Mouse (Mus musculus): Measurements from ENCODE around the gene Gzf1. TPM values are rescaled to one million over a fixed set of nuclear protein-coding genes. Genes with fewer than 3 reads are reported as not detected.

Gzf1 gene
- total and polyA plus RNA-seq, 3 experiments = 8.0 to 24.0 (median 22.0) TPM

DNA sequence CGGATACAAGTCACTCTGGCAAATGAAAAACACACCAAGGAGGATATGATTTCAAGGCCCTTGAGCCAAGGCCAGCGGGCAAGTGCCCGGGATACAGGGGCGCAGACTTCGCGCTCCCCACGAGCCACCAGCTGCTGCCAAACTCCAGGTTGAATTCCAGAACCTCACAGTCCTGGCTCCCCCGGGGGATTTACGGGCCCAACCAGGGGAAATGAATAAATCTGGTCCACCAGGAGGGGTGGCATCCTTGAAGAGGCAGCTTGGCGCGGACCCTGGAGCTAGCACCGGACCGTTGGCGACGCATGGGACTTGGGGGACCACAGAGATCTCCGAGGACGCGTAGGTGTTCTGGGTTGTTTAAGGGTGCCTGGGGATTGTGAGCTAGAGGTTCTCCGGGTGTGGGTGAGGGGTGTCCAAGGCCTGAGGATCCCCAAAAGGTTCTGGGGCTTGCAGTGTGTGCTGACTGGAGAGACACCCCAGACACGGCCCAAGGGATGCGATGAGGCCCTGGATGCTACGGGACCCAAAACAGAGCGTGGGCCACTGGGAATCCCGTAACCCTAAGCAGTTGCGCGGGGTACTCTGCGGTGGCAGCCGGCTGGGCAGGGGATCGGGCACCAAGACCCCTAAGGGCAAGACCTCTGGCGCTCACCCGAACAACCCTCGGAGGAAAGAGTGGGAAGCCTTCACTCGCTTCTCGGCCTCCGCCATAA is 50.9 kb downstream of the Gzf1 start:
- intact Hi-C loops (cut with DNase I) = loop anchor here (5.0 kb wide), 1 partner anchor 49 kb away; the partner anchor contains the start of gene Gzf1
- DNase-seq = peak; percentile 17 to 54
- peak overlapping the region; percentile 90 for H3K4me3 ChIP-seq
- WGBS = 1% methylated on average over 35 of the region's 35 CpGs
- H3K27ac ChIP-seq = peak overlapping the region; percentile 84
- H3K27me3 ChIP-seq (ENCODE audit: control insufficient read depth, insufficient read depth, low read length) = no peaks in the 10 kb centered on the region
- H3K36me3 ChIP-seq (ENCODE audit: control insufficient read depth, insufficient read depth, low read length) = peaks cover 2% of the 10 kb centered on the region
- peak overlapping the region; percentile 72 for H3K9ac ChIP-seq (ENCODE audit: low read depth, low read length)
- no peak for TF ChIP-seq CTCF (IDR thresholded peaks at IDR 0.05)
- H3K79me2 ChIP-seq (replicated peaks; ENCODE audit: control insufficient read depth, insufficient read depth, low read length) = no peaks in the 10 kb centered on the region
- H3K4me1 ChIP-seq (ENCODE audit: control insufficient read depth, insufficient read depth, low read length) = no peaks in the 10 kb centered on the region; the same call in 1 of the 2 replicates

GRCm38 (mm10) chr2:148732327-148733000 is 51.6 kb downstream of the Gzf1 start, which contains the start of gene Napb:
TSS of gene Napb (minus strand) at chr2:148732467.
- intact Hi-C loops (cut with DNase I) = loop anchor here (5.0 kb wide), 1 partner anchor 50 kb away; the partner anchor contains the start of gene Gzf1
- peak; percentile 92 to 94 for DNase-seq
- peaks cover 2% of the 10 kb centered on the region for H3K36me3 ChIP-seq (ENCODE audit: control insufficient read depth, insufficient read depth, low read length)
- no peaks in the 10 kb centered on the region; the same call in 1 of the 2 replicates for H3K4me1 ChIP-seq (ENCODE audit: control insufficient read depth, insufficient read depth, low read length)
- H3K4me3 ChIP-seq = peak within 1 kb of the TSS; percentile 90
- H3K27me3 ChIP-seq (ENCODE audit: control insufficient read depth, insufficient read depth, low read length) = no peaks in the 10 kb centered on the region
- H3K27ac ChIP-seq = peak within 1 kb of the TSS; percentile 84
- 4% methylated on average over 18 of the region's 18 CpGs for WGBS
- peak; percentile 12 for TF ChIP-seq CTCF (IDR thresholded peaks at IDR 0.05)
- TF ChIP-seq POLR2A (IDR thresholded peaks at IDR 0.05; ENCODE audit: insufficient read depth, low read depth, low read length) = peak; percentile 95
- TF ChIP-seq EP300 (IDR thresholded peaks at IDR 0.05; ENCODE audit: insufficient read depth, low read depth, low read length) = no peak
- peak within 1 kb of the TSS; percentile 72 for H3K9ac ChIP-seq (ENCODE audit: low read depth, low read length)
- no peaks in the 10 kb centered on the region for H3K79me2 ChIP-seq (replicated peaks; ENCODE audit: control insufficient read depth, insufficient read depth, low read length)

Other genes with a start within 250 kb of the Gzf1 start
- gene Cd93, start 237.5 kb upstream of the Gzf1 start, total RNA-seq (2021) = 10 to 100 TPM; 47.8 to 51.8 TPM
- gene Cd93, start 237.5 kb upstream of the Gzf1 start, polyA plus RNA-seq (2012; rRNA removed) = 28.1 and 52.2 TPM in 2 replicates
- 1 to 10 TPM; 6.4 to 8.7 TPM for gene Nxt1, start 8.4 kb upstream of the Gzf1 start, total RNA-seq (2021)
- gene Nxt1, start 8.4 kb upstream of the Gzf1 start, polyA plus RNA-seq (2012; rRNA removed) = 9.0 and 13.1 TPM in 2 replicates
- 1 to 10 TPM; 1.1 to 1.3 TPM for gene Napb, start 51.4 kb downstream of the Gzf1 start, total RNA-seq (2021)
- 0.88 and 1.8 TPM in 2 replicates for gene Napb, start 51.4 kb downstream of the Gzf1 start, polyA plus RNA-seq (2012; rRNA removed)
- not detected for gene Cstl1, start 69.3 kb downstream of the Gzf1 start, total RNA-seq (2021)
- gene Cstl1, start 69.3 kb downstream of the Gzf1 start, polyA plus RNA-seq (2012; rRNA removed) = not detected in 2 replicates
- not detected for gene Cst11, start 90.5 kb downstream of the Gzf1 start, total RNA-seq (2021)
- not detected in 2 replicates for gene Cst11, start 90.5 kb downstream of the Gzf1 start, polyA plus RNA-seq (2012; rRNA removed)
- not detected for gene 8030411F24Rik, start 101.0 kb downstream of the Gzf1 start, total RNA-seq (2021)
- gene 8030411F24Rik, start 101.0 kb downstream of the Gzf1 start, polyA plus RNA-seq (2012; rRNA removed) = not detected in 2 replicates
- gene Cst12, start 108.3 kb downstream of the Gzf1 start, total RNA-seq (2021) = under 1 TPM in 1 of 2 experiments, not detected in 1; 0.50 TPM
- 0.67 TPM in 1 of 2 replicates, not detected in the other for gene Cst12, start 108.3 kb downstream of the Gzf1 start, polyA plus RNA-seq (2012; rRNA removed)
- not detected for gene Cst8, start 117.8 kb downstream of the Gzf1 start, total RNA-seq (2021)
- not detected in 2 replicates for gene Cst8, start 117.8 kb downstream of the Gzf1 start, polyA plus RNA-seq (2012; rRNA removed)
- not detected for gene Cst13, start 139.1 kb downstream of the Gzf1 start, total RNA-seq (2021)
- not detected in 2 replicates for gene Cst13, start 139.1 kb downstream of the Gzf1 start, polyA plus RNA-seq (2012; rRNA removed)
- gene Cst9, start 154.1 kb downstream of the Gzf1 start, total RNA-seq (2021) = not detected
- 0.82 and 2.2 TPM in 2 replicates for gene Cst9, start 154.1 kb downstream of the Gzf1 start, polyA plus RNA-seq (2012; rRNA removed)
- gene 9230104L09Rik, start 184.0 kb downstream of the Gzf1 start, total RNA-seq (2021) = 1 to 10 TPM in 1 of 2 experiments, under 1 TPM in 1; 0.73 to 1.5 TPM
- 0.70 and 0.80 TPM in 2 replicates for gene 9230104L09Rik, start 184.0 kb downstream of the Gzf1 start, polyA plus RNA-seq (2012; rRNA removed)
- gene Cst3, start 194.7 kb downstream of the Gzf1 start, total RNA-seq (2021) = 1,000 to 10,000 TPM in 1 of 2 experiments, 100 to 1,000 TPM in 1; 956 to 1,050 TPM
- gene Cst3, start 194.7 kb downstream of the Gzf1 start, polyA plus RNA-seq (2012; rRNA removed) = 1,635 and 1,968 TPM in 2 replicates